Mouse (Mus musculus): Measurements from ENCODE around the gene Bst2.
"Not testable (repeated sequence)": the region's sequence is repeated elsewhere in the genome, so short reads cannot be mapped to it uniquely, and the experiment has no call there.

Gene Bst2

DNA sequence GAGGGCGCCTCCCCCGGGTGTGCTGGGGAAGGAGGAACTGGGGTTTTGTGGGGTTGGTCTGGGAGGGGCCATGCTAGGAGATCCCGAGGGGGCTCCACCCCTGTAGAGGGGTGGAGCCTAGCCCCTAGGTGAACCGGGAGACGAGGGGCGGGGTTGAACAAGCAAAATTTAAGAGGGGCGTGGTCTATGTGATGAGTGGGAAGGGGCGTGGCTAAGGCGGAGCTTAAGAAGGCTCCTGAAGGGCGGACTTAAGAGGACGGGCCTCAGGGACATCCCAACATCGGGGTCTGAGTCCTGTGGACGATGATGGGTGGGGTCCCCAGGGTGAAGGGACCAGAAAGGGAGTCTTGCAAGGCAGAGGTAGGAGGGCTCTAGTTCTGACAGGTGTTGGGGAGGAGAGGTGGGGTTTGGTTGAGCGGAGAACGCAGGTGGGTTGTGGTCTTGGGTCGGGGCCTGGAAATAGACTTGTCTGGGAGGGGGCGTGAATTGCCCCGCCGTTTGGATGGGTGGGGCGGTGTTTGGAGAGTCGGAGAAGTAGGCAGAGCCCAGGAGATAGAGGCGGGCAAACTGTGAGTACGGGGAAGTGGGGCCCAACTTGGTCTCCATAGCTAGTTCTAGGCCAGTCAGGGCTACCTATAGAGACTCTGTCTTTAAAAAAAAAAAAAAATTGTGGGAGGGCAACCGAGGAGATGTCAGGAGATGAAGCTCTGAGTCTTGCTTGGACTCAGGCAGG is 21.9 kb upstream of the Bst2 start:
- DNase-seq (ENCODE audit: low spot score) = peak; percentile 83

DNA sequence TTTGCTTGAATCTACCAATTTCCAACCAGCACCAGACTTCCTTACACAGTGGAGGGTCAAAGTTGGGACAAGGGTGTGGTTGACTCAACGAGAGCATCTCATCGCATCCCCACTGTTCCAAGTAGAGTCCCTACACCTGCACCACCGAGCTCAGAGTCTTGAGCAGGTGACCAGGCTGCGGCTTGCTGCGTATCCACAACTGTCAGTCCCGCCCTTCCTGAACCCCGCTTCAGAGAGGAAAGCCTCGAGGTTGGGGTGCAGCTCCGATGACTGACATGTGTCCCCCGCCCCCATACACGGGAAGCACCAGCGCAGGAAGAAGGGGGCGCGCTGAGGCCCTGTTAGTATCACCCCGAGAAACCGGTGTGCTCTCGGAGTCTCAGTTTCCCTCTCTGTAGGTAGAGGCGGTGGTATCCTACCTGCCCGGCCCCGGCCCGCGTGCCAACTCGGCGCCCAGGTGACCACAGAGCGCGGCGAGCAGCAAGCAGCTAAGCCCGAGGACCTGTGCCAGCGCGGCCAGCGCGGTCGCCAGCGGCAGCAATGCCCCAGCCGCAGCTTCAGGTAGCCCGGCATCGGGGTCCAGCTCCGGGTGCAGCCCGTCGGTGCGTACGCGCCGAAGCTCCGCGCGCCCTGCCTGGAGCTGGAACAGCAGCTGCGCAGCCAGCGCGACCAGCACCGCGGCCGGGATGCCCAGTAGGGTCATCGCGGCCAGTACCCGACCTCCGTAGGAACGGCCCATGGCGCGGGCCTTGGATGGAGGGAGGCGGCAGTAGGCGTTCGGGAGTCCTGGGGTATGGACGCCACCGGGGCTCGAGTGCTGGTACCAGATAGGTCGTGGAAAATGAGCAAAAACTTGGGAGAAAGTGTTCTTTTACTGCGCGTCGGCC is 21.1 kb upstream of the Bst2 start, which contains the start of gene Tmem221:
Tmem221 (minus strand) TSS at position 801 of the 887 bp plus-strand sequence.
- DNase-seq (ENCODE audit: low spot score) = no peak

DNA sequence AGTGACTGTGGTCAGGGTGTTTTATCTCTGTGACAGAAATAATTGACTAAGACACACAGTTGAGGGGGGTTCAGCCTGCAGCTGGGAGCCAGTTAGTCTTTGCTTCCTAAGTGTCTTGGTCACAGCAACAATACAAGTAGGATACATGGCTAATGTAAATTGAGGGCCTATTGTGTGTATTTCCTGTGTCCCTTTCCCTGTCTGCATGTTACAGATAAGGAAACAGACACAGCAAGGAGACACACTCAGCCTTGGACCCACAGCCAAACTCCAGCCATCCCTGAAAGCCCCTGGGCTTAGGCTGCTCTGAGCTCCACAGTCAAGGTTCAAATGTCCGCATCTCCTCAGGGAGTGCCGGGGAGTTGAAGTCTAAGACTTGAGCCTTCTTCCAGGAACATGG is 17.4 kb upstream of the Bst2 start:
- DNase-seq (ENCODE audit: low spot score) = no peak

DNA sequence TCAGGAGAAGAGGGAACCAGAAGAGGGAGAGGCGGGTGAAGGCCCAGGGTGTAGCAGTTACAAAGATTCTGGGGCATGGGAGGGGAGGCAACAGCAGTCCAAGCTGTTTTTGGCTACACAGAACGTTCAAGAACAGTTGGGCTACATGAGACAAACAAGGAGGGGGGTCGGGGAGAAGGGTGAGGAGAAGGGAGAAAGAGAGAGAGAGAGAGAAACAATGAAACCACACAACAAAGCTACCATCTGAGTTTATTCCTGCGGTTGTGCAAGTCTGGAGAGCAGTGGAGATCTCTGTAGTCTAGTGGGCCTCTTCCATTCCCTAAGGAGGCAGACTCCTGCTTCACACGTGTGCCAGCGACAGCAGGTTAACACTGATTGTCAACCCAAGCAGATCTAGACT is 16.7 kb upstream of the Bst2 start:
- DNase-seq (ENCODE audit: low spot score) = no peak

GRCm38 (mm10) chr8:71552770-71553169 is 15.5 kb upstream of the Bst2 start:
- DNase-seq (ENCODE audit: low spot score) = no peak

DNA sequence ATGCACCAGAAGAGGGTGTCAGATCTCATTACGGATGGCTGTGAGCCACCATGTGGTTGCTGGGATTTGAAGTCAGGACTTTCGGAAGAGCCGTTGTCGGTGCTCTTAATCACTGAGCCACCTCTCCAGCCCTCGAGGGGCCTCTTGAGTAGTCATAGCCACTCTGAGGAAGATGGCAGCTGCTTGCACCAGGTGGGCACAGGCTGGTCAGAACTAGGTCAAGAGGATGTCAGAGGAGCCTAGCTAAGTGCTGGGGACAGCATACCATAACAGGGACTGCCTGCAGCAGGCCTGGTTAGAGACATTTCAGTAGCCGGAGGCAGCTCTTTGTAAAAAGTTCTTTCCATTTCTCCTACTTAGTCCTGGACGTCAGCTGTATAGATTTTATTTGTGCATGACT is 13.5 kb upstream of the Bst2 start:
- no peak for DNase-seq (ENCODE audit: low spot score)

DNA sequence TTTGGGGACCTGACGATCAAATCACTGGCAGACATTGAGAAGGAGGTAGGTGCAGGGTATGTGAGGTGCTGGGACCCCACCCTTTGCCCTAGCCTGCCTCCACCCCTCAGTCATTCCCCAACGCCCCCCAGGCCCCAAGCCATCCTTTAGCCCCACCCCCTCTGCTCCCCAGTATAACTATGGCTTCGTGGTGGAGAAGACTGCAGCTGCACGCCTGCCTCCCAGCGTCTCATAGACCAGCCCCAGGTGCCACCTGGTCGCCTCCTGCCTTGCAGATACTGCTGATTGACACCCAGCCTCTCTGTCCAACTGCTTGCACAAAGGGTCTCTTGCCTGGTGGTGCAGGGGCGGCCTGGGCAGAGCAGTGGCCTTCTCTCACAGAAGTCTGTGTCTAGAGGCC is 10.3 kb upstream of the Bst2 start:
- DNase-seq (ENCODE audit: low spot score) = no peak

DNA sequence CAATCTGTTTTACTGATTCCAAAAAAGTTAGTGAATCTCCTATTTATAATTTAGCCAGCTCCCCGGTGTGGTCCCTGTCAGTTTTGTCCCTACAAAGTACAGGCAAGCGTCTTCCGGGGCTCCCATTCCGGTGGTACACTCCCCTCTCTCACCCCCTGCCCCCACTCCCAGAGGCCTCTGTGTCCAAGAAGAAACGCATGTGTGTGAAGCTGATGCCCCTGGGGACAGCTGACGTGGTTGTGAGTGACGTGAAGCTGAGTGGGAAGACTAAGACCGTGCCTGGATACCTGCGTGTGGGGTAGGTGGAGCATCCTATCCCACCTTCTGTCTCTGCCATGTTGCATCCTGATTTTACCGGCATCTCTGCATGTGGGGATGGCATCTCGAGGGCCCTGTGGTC is 7.8 kb upstream of the Bst2 start:
- DNase-seq (ENCODE audit: low spot score) = no peak

GRCm38 (mm10) chr8:71543755-71544154 is 6.5 kb upstream of the Bst2 start:
- no peak for DNase-seq (ENCODE audit: low spot score)

- peak; percentile 98 for DNase-seq (ENCODE audit: low spot score)
These were observed 5.5 kb upstream of the Bst2 start, which contains the start of gene Mvb12a for GRCm38 (mm10) chr8:71542632-71543343. Mvb12a (plus strand) TSS chr8:71542922.

DNA sequence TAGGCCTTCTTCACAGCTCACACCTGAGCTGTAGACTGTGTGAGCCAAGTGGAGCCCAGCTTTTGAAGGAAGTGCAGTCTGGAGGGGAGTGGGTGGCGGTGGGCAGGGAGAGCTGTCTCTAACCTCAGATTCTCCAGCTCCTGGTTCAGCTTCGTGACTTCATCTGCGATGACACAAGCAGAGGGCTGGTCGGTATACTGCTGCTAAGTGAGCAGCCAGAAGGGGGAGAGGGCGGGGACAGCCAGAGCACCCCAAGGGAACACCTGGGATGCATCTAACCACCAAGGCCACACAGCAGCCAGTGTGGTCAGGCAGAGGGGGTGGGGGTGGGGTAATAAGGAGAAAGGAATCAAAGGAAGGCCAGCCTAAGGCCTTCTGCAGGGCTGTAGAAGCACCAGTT is 1.6 kb downstream of the Bst2 start:
- DNase-seq (ENCODE audit: low spot score) = no peak

GRCm38 (mm10) chr8:71534263-71534810 is 2.9 kb downstream of the Bst2 start:
- no peak for DNase-seq (ENCODE audit: low spot score)

- not testable (repeated sequence) for DNase-seq (ENCODE audit: low spot score)
These were observed 6.4 kb downstream of the Bst2 start for GRCm38 (mm10) chr8:71530735-71531467.

- DNase-seq (ENCODE audit: low spot score) = no peak
These were observed 8.7 kb downstream of the Bst2 start for GRCm38 (mm10) chr8:71528362-71529073.

GRCm38 (mm10) chr8:71527162-71527870 is 9.9 kb downstream of the Bst2 start:
- no peak for DNase-seq (ENCODE audit: low spot score)

- no peak for DNase-seq (ENCODE audit: low spot score)
These were observed 11.0 kb downstream of the Bst2 start for GRCm38 (mm10) chr8:71526272-71526671.

GRCm38 (mm10) chr8:71525226-71526050 is 11.8 kb downstream of the Bst2 start, which contains the start of gene Ccdc194:
Ccdc194 (minus strand) TSS chr8:71525711.
- no peak for DNase-seq (ENCODE audit: low spot score)

GRCm38 (mm10) chr8:71521634-71522033 is 15.6 kb downstream of the Bst2 start:
- peak; percentile 87 for DNase-seq (ENCODE audit: low spot score)

All from testis, postnatal 14 days (tissue).